Mouse (Mus musculus): Measurements from ENCODE around the gene Slc13a2.

Slc13a2 gene

GRCm38 (mm10) chr11:78434052-78434451, 12.0 kb upstream of the Slc13a2 start:
- no peak for DNase-seq (ENCODE audit: low read depth, low spot score)

- DNase-seq (ENCODE audit: low read depth, low spot score): no peak
Observed at GRCm38 (mm10) chr11:78431176-78431575, 9.2 kb upstream of the Slc13a2 start.

- no peak for DNase-seq (ENCODE audit: low read depth, low spot score)
Observed at GRCm38 (mm10) chr11:78430195-78430878, 8.3 kb upstream of the Slc13a2 start.

- no peak for DNase-seq (ENCODE audit: low read depth, low spot score)
Observed at GRCm38 (mm10) chr11:78428309-78428708, 6.3 kb upstream of the Slc13a2 start.

GRCm38 (mm10) chr11:78427655-78428054, 5.6 kb upstream of the Slc13a2 start:
- no peak for DNase-seq (ENCODE audit: low read depth, low spot score)

GRCm38 (mm10) chr11:78425572-78425971, 3.6 kb upstream of the Slc13a2 start:
- no peak for DNase-seq (ENCODE audit: low read depth, low spot score)

- DNase-seq (ENCODE audit: low read depth, low spot score): no peak
Observed at GRCm38 (mm10) chr11:78424352-78424751, 2.3 kb upstream of the Slc13a2 start.

GRCm38 (mm10) chr11:78421201-78422009, 612 bp downstream of the Slc13a2 start:
- no peak for DNase-seq (ENCODE audit: low read depth, low spot score)

- DNase-seq (ENCODE audit: low read depth, low spot score): no peak
Observed at GRCm38 (mm10) chr11:78420263-78420889, 1.6 kb downstream of the Slc13a2 start.

GRCm38 (mm10) chr11:78416854-78417253, 5.2 kb downstream of the Slc13a2 start:
- no peak for DNase-seq (ENCODE audit: low read depth, low spot score)

- no peak for DNase-seq (ENCODE audit: low read depth, low spot score)
Observed at GRCm38 (mm10) chr11:78412861-78413260, 9.2 kb downstream of the Slc13a2 start.

- no peak for DNase-seq (ENCODE audit: low read depth, low spot score)
Observed at GRCm38 (mm10) chr11:78412324-78412850, 9.6 kb downstream of the Slc13a2 start.

- no peak for DNase-seq (ENCODE audit: low read depth, low spot score)
Observed at GRCm38 (mm10) chr11:78411606-78412323, 10.3 kb downstream of the Slc13a2 start.

- no peak for DNase-seq (ENCODE audit: low read depth, low spot score)
Observed at GRCm38 (mm10) chr11:78408256-78409240, 13.5 kb downstream of the Slc13a2 start.

GRCm38 (mm10) chr11:78402062-78402461, 20.0 kb downstream of the Slc13a2 start:
- no peak for DNase-seq (ENCODE audit: low read depth, low spot score)

GRCm38 (mm10) chr11:78401469-78401868, 20.5 kb downstream of the Slc13a2 start:
- no peak for DNase-seq (ENCODE audit: low read depth, low spot score)

- DNase-seq (ENCODE audit: low read depth, low spot score): no peak
Observed at GRCm38 (mm10) chr11:78400936-78401335, 21.1 kb downstream of the Slc13a2 start.

- DNase-seq (ENCODE audit: low read depth, low spot score): no peak
Observed at GRCm38 (mm10) chr11:78399680-78400079, 22.3 kb downstream of the Slc13a2 start.

- no peak for DNase-seq (ENCODE audit: low read depth, low spot score)
Observed at GRCm38 (mm10) chr11:78398212-78398611, 23.8 kb downstream of the Slc13a2 start.

GRCm38 (mm10) chr11:78397397-78397796, 24.6 kb downstream of the Slc13a2 start:
- no peak for DNase-seq (ENCODE audit: low read depth, low spot score)

All from c-Kit-negative CD71-positive TER-119-positive erythroid progenitor cells, embryonic 14.5 days (primary cell).